Mouse (Mus musculus) inflammation-experienced regulatory T-cells, adult 6 months (primary cell): ENCODE measurements around the gene Sorbs1. TPM values are rescaled to one million over a fixed set of nuclear protein-coding genes. Genes with fewer than 3 reads are reported as not detected.
A peak's percentile ranks its signal among the peaks of the same experiment; 100 is the strongest.

Experiments
- ATAC-seq: one replicate; pipeline ENCODE4 v1.8.0; 2017
- polyA plus RNA-seq, 3 experiments: library from polyadenylated mRNA; unstranded; fragments of 100-300 nt; shearing (Covaris generic); gene quantifications; one replicate each; pipeline ENCODE4 v1.2.1; 2017

The Sorbs1 gene
- polyA plus RNA-seq, 3 experiments from 2014 or later: 12.3 to 23.7 (median 19.6) TPM

GRCm38 (mm10) chr19:40477445-40477941 is 36.1 kb downstream of the Sorbs1 start:
- peak; percentile 56 for ATAC-seq

GRCm38 (mm10) chr19:40476491-40476890 is 37.1 kb downstream of the Sorbs1 start:
- no peak for ATAC-seq

GRCm38 (mm10) chr19:40471526-40472245 is 41.9 kb downstream of the Sorbs1 start:
- no peak for ATAC-seq

DNA sequence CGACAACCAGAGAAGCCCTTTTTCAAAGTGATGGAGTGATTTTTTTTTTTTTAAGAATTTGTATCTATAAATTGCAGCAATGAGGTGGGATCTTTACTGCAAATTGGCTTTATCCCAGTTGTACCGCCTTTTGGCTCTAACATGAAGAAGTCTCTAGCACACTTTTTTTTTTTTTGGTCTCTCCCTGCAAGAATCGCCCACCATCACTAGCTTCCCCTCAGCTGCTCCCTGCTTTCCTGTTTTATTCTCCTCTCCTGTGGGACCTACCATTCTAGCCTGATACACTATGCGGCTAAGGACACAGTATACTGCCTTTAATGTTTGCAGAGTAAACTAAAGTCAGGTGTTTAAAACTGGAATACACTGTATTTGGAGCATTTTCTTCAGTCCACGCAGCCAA is 43.8 kb downstream of the Sorbs1 start:
- ATAC-seq: no peak

DNA sequence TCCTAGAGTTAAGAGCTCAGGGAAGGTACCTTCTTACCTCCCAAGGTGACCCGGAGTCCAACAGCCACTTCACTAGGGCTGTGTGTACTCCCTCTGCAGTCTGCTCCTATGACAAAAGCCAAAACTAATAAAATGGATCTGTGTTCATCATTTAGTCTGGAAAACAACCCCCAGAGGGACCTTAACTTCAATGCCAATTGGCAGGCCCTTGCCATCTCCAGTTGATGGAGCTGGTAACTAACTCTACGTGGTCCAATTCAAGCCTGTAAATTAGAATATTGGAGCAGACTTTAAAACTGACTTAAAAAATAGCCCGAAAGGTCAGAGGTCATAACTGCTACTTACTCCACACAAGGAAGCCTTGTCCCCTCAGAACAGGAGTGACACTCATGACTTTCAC is 45.3 kb downstream of the Sorbs1 start:
- no peak for ATAC-seq

- no peak for ATAC-seq
Measured at GRCm38 (mm10) chr19:40467810-40468209, 45.8 kb downstream of the Sorbs1 start.

- no peak for ATAC-seq
Measured at GRCm38 (mm10) chr19:40465339-40465738, 48.2 kb downstream of the Sorbs1 start.

- ATAC-seq: no peak
Measured at GRCm38 (mm10) chr19:40464408-40464807, 49.2 kb downstream of the Sorbs1 start.

DNA sequence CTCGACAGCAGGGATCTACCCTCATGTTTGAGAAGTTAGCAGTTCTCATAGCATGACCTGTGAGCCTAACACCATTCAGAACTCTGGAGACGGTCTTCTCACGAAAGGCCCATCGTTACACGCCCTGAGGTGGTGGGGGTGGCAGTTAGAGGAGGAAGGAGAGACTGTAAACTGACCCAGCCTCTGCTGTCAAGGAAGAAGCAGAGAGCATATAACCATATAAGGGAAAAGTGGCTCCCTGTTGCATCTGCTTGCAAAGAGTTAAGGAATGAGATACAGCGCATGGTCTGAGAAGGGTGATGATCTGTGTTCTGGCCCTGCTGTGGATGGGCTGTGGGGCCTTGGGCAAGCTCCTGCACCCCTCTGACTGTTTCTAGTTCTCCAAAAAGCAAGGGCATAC is 50.7 kb downstream of the Sorbs1 start:
- ATAC-seq: no peak

- ATAC-seq: no peak
Measured at GRCm38 (mm10) chr19:40462481-40462880, 51.1 kb downstream of the Sorbs1 start.

GRCm38 (mm10) chr19:40461662-40462061 is 51.9 kb downstream of the Sorbs1 start:
- ATAC-seq: no peak

GRCm38 (mm10) chr19:40460854-40461490 is 52.6 kb downstream of the Sorbs1 start:
- no peak for ATAC-seq

DNA sequence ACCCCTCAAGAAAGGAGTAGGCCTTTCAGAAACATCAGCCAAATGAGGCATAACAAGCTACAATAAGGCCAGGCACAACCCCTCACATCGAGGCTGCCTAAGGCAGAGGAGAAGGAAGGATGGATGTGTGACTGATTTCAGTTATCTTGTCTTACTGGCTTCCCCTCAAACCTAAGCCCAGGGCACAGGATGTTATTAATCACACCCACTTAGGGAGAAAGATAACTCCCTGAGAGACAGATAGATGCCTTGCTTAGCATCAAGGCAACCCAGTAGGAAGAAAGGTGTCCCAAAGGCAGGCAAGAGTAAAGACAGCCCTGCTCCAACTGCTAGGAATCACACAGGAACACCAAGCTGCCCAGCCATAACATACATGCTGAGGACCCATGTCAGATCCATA is 54.2 kb downstream of the Sorbs1 start:
- no peak for ATAC-seq

DNA sequence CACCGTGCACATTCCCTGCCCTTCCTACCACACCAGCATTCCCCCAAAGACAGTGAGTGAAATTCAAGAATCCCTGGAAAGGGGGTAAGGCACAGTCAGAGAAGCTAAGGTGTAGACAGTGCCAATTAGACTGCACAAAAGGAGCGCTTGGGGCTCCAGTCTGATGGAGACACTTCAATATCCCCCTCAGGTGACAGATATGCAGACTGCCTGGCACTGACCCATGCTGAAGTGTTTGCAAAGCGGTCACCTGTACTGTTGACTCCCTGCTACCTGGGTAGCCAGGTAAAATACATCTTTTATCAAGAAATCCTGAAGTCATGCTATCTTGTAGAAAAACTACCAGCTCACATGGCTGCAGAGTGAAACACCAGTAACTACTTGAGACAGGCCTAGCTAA is 54.8 kb downstream of the Sorbs1 start:
- ATAC-seq: no peak

- ATAC-seq: no peak
Measured at GRCm38 (mm10) chr19:40455248-40455647, 58.3 kb downstream of the Sorbs1 start.

- no peak for ATAC-seq
Measured at GRCm38 (mm10) chr19:40454096-40454495, 59.5 kb downstream of the Sorbs1 start.

- ATAC-seq: no peak
Measured at GRCm38 (mm10) chr19:40452201-40452600, 61.4 kb downstream of the Sorbs1 start.

DNA sequence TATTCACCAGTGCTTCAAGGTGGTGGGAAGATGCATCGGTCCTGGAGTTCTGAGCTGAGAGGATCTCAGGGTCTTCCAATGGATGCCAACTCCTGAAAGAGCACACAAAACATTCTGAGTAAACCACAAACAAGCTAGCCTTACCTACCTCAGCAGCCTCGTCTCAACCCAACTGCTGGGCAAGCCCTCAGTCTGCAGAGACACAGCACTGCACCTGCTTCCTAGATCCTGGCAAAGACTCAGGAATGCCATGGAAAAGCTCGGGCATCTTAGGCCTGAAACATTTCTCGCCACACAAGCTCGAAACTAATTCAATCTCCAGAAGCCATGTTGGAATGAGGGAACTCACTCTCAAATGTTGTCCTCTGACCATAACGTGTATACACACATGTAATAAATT is 62.3 kb downstream of the Sorbs1 start:
- no peak for ATAC-seq

DNA sequence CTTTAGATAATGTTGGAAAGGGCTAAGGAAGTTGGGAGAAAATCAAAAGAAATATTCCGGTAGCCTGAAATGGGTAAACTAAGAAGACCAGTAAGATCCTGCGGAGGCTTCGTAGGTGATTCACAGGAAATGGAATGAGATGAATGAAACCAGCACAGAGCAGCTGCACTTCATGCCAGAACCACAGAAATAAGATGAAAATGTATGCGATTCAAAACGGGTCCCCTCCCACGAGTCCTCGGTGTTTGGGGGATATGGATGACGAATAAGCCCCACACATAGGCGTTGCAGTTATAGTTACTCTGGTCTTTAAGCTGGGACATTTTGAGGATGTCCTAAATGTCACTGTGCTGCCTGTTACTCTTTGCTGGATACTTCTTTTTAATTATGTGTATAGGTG is 67.1 kb downstream of the Sorbs1 start:
- no peak for ATAC-seq

- no peak for ATAC-seq
Measured at GRCm38 (mm10) chr19:40442377-40442776, 71.2 kb downstream of the Sorbs1 start.

- ATAC-seq: no peak
Measured at GRCm38 (mm10) chr19:40440951-40441350, 72.6 kb downstream of the Sorbs1 start.

- no peak for ATAC-seq
Measured at GRCm38 (mm10) chr19:40438907-40439306, 74.7 kb downstream of the Sorbs1 start.

DNA sequence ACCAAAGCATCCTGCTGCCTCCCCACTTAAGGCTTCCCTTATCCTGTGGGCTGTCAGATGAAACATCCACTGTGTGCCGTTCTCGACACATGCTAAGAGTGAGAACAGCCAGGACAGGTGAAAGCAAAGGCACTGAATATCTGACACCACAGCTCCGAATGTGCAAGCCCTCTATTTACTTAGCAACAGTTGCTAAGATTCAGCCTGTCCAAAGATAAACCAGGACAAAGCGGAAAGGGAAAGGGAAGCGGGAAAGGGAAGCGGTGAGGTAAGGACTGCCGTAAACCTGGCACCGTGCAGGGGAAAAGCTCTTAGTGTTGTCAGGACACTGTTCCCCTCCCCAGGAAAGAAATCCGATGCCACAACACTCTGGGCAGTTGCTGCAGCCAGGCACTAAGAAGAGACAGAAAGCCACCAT is 75.9 kb downstream of the Sorbs1 start:
- no peak for ATAC-seq

GRCm38 (mm10) chr19:40436465-40437200 is 76.9 kb downstream of the Sorbs1 start:
- ATAC-seq: no peak
